ENCODE assay signal across 34 mouse cellular contexts in genomic region chr12:9044666-9045065, GRCm38 (mm10).
"Had no signal": no experiment of that assay in that cellular context is flagged by ENCODE, and none has a peak within 500 bp of the region (broad histone marks: within the 10 kb centered on the region; RNA-seq: fewer than 3 reads in every experiment).

No protein-coding gene starts in this region.

- H3K4me3 ChIP-seq: heart, embryonic 10.5 days; heart, embryonic 12.5 days; heart, embryonic 13.5 days; heart, embryonic 15.5 days; hindbrain, embryonic 10.5 days; hindbrain, embryonic 12.5 days; hindbrain, embryonic 13.5 days; hindbrain, embryonic 15.5 days; intestine, embryonic 15.5 days; kidney, embryonic 15.5 days; layer of hippocampus, adult 2 months had no signal

- ATAC-seq: hindbrain, embryonic 16.5 days; hindbrain, postnatal 0 days; inflammation-experienced regulatory T-cells, adult 6 months; intestine, embryonic 15.5 days; intestine, embryonic 16.5 days; intestine, postnatal 0 days had no signal

- H3K36me3 ChIP-seq: hindbrain, embryonic 15.5 days; intestine, embryonic 15.5 days had no signal

- H3K4me2 ChIP-seq: heart, embryonic 11.5 days; heart, embryonic 12.5 days; heart, embryonic 13.5 days; heart, embryonic 15.5 days; hindbrain, embryonic 12.5 days; hindbrain, embryonic 13.5 days; hindbrain, embryonic 14.5 days; hindbrain, embryonic 15.5 days; intestine, embryonic 15.5 days; kidney, embryonic 15.5 days had no signal

- H3K27me3 ChIP-seq: heart, embryonic 12.5 days; heart, embryonic 13.5 days; heart, embryonic 15.5 days; hindbrain, embryonic 12.5 days; hindbrain, embryonic 13.5 days; hindbrain, embryonic 15.5 days; intestine, embryonic 15.5 days; kidney, embryonic 15.5 days had no signal

- DNase-seq: heart, postnatal 10 days; heart, postnatal 14 days; heart, postnatal 36 days; kidney, adult 11 months; kidney, adult 18-20 months; kidney, adult 2 months; kidney, adult 8-10 months; kidney, adult 9 months; kidney, postnatal 10 days; kidney, postnatal 14 days; kidney, postnatal 25 days; kidney, postnatal 36 days; kidney, postnatal 4 days; layer of hippocampus, adult 9-11 months; layer of hippocampus, postnatal 36 days had no signal

- H3K27ac ChIP-seq: heart, embryonic 10.5 days; heart, embryonic 13.5 days; heart, embryonic 15.5 days; hindbrain, embryonic 10.5 days; hindbrain, embryonic 12.5 days; hindbrain, embryonic 13.5 days; hindbrain, embryonic 14.5 days; hindbrain, embryonic 15.5 days; hindbrain, postnatal 0 days; intestine, embryonic 15.5 days; kidney, embryonic 15.5 days; kidney, postnatal 0 days; layer of hippocampus, adult 2 months had no signal

- H3K9me3 ChIP-seq: heart, embryonic 10.5 days; heart, embryonic 13.5 days; heart, embryonic 15.5 days; hindbrain, embryonic 10.5 days; hindbrain, embryonic 12.5 days; hindbrain, embryonic 13.5 days; hindbrain, embryonic 15.5 days; intestine, embryonic 15.5 days; kidney, embryonic 15.5 days had no signal

- H3K9ac ChIP-seq: heart, embryonic 12.5 days; heart, embryonic 13.5 days; heart, embryonic 15.5 days; hindbrain, embryonic 12.5 days; hindbrain, embryonic 13.5 days; hindbrain, embryonic 14.5 days; hindbrain, embryonic 15.5 days; intestine, embryonic 15.5 days; kidney, embryonic 15.5 days had no signal

- H3K4me1 ChIP-seq: heart, embryonic 10.5 days; heart, embryonic 12.5 days; heart, embryonic 13.5 days; heart, embryonic 15.5 days; hindbrain, embryonic 13.5 days; hindbrain, embryonic 15.5 days; intestine, embryonic 15.5 days; kidney, embryonic 15.5 days had no signal
